Mouse (Mus musculus): ENCODE data around the gene Ctsh. TPM values are rescaled to one million over a fixed set of nuclear protein-coding genes. Genes with fewer than 3 reads are reported as not detected.

Ctsh gene
- polyA plus RNA-seq (2012; rRNA removed; ENCODE audit: low replicate concordance), result 65.9 and 87.8 TPM in 2 replicates

DNA sequence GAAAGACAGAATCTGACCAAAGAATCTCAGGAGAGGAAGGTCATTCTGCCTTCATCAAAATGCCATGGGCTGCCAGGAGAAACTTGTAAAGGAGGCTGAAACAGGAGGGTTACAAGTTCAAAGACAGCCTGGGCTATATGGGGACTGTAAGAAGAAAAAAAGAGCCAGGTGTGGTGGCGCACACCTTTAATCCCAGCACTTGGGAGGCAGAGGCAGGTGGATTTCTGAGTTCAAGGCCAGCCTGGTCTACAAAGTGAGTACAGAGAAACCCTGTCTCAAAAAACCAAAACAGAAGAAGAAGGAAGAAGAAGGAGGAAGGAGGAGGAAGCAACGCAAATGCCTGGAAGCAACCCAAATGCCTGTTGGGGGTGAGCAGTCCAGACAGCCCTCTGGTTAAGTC is at the start of gene Ctsh:
TSS of gene Ctsh (plus strand) at position 301 of the 400 bp plus-strand sequence.

DNA sequence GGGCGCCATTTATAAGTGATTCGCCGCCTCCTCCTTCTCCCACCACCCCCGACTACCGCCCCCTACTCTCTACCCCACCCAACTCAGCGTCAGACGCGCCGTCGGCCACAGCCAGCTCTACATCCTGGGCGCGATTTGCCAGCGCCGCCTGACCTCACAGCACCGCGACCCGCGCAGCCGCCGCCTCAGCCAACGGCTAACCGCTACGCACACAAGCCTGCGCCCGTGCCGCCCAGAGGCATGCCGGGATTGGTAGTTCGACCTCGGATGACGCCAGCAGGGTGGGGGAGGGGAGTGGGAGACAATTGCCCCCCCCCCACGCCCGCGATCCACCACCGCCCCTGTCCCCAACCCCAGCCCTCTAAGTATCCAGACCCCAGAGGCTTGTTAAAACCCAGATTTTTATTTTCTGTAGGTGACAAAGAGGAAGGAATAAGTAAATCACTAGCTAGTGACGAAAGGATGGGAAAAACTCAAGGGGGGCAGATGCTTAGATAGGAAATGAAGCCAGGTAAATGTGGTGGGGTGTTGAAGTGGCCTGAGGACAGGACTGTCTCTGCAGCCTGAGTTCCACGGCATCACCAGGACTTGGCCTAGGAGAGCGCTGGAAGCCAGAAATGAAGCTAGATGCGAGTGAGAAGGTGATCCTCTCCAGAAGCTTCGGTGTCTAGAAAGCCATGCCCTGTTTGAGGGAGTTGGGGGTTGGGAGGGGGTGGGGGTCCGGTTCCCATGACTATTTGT is 60.8 kb downstream of the Ctsh start, which contains the start of gene Morf4l1:
TSS of gene Morf4l1 (minus strand) at position 208 of the 741 bp plus-strand sequence.

Other genes with a start within 250 kb of the Ctsh start
- 3.0 TPM in 1 of 2 replicates, not detected in the other for gene Rasgrf1, start 144.2 kb upstream of the Ctsh start, polyA plus RNA-seq (2012; rRNA removed; ENCODE audit: low replicate concordance)
- gene Morf4l1, start 60.6 kb downstream of the Ctsh start, polyA plus RNA-seq (2012; rRNA removed; ENCODE audit: low replicate concordance), result 128 and 159 TPM in 2 replicates
- 13.3 and 70.0 TPM in 2 replicates for gene Adamts7, start 108.9 kb downstream of the Ctsh start, polyA plus RNA-seq (2012; rRNA removed; ENCODE audit: low replicate concordance)
- gene Tbc1d2b, start 216.7 kb downstream of the Ctsh start, polyA plus RNA-seq (2012; rRNA removed; ENCODE audit: low replicate concordance), result 32.1 and 52.7 TPM in 2 replicates